Mouse (Mus musculus): ENCODE measurements at regions not wholly inside any gene's neighbourhood (a gene's known extent, or its start where the extent isn't known, plus 50 kb on each side); places are given as distances from the start of the nearest gene placed in this dataset.

DNA sequence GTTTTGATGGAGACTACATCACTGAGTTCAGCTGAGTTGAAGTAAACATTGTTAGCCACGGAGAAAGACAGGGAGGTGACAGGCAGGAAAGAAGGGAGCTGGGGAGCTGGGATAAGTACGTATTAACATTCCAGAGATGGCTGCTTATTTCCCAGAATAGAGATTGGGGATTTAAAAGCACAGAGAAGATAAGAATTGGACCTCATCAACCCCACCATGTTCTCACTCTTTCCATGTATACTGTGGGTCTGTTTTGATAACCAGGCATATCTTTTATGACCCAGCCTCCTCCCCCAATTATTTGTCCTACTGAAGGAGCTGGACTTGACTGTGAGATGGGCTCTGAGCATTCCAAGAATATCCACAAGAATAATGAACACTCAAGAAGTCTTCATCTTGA lies 61.4 kb upstream of the Cd28 start:
- Histone ChIP-seq H3K9ac (ENCODE audit: low read depth, low read length) (no peak overlapping the region), H3K4me2 (ENCODE audit: low read length) (no peak overlapping the region), H3K4me1 (ENCODE audit: control insufficient read depth, insufficient read depth, low read depth, low read length) (no peaks in the 10 kb centered on the region), H3K27me3 (replicated peaks; ENCODE audit: control insufficient read depth, insufficient read depth, low read length) (no peaks in the 10 kb centered on the region), H3K9me3 (ENCODE audit: control insufficient read depth, low read length) (no peaks in the 10 kb centered on the region), H3K27ac (ENCODE audit: low read depth, low read length) (no peak overlapping the region), H3K4me3 (ENCODE audit: low read length) (no peak overlapping the region), H3K36me3 (ENCODE audit: control insufficient read depth, insufficient read depth, low read length) (no peaks in the 10 kb centered on the region)
- ATAC-seq: no peak
- WGBS: 76% methylated on average over 2 of the region's 2 CpGs

DNA sequence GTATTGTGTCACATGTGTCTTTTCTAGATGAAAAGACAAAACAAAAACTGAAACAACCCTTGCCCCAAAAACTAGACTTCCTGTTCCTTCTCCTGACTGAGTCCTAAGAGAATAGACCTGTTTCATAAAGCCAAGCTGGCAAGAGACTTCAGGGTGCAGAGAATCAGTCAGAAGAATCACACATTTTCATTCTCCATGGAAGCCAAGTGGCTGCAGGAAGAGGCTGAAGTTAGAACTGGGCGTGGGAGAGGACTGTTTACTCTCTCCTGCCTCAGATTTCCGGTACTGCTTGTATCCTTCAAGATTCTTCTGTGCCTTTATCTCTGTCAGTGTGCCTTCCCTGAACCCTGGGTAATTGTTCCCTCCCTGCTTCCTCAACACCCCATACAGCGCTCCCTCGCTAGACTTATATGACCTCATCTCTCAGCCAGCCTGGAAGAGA lies 64.0 kb upstream of the Cd28 start:
- no peaks in the 10 kb centered on the region for H3K9me3 ChIP-seq (ENCODE audit: control insufficient read depth, low read length)
- ATAC-seq: no peak
- no peaks in the 10 kb centered on the region for H3K27me3 ChIP-seq (replicated peaks; ENCODE audit: control insufficient read depth, insufficient read depth, low read length)
- no peak overlapping the region for H3K9ac ChIP-seq (ENCODE audit: low read depth, low read length)
- 84% methylated on average over 4 of the region's 4 CpGs for WGBS
- H3K4me3 ChIP-seq (ENCODE audit: low read length): no peak overlapping the region
- H3K27ac ChIP-seq (ENCODE audit: low read depth, low read length): no peak overlapping the region
- H3K4me2 ChIP-seq (ENCODE audit: low read length): no peak overlapping the region
- H3K4me1 ChIP-seq (ENCODE audit: control insufficient read depth, insufficient read depth, low read depth, low read length): no peaks in the 10 kb centered on the region
- no peaks in the 10 kb centered on the region for H3K36me3 ChIP-seq (ENCODE audit: control insufficient read depth, insufficient read depth, low read length)

DNA sequence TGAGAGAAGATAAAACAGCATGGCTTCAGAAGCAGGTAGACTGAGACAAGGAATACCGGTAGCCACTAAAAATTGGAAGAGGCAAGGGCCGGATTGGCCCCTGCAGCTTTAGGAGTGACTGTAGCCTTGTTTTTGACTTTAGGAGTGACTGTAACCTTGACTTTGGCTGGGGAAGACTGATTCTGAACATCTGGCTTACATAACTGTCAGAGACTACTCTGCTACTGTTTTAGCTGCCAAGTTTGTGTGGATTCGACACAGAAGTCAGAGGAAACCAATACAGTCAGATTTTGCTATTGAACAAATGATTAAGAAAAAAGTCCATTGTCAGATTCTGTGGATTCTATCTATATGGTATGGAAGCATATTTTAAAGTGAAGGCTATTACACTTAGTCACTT lies 66.4 kb upstream of the Cd28 start:
- H3K4me3 ChIP-seq (ENCODE audit: low read length): no peak overlapping the region
- ATAC-seq: no peak

DNA sequence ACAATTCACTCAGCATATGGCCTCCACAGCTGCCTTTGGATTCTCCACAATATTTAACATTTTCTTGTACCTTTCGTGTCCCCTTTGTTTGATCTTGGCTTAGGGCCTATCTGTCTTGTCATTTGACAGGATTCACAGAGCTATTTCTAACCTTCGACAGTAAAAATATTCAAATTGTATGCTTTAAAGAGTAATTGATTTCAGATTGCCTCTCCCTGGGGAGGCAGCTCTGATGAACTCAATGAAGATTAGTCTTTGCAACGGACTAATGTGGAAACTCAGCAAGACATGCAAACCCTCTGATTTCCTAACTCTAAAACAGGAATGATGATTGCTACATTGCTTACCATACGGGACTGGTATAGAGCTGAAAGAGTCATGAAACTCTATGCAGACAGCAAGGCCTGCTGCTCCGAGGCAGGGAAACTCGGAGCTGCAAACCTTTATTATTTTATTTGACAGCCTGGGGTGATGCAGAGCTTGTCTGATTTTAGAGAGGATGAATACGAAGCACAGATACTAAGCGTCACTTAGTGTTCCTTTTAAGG lies 67.2 kb upstream of the Cd28 start:
- no peak for ATAC-seq
- 43% methylated on average over 8 of the region's 8 CpGs for WGBS
- Histone ChIP-seq H3K27ac (ENCODE audit: low read depth, low read length) (no peak overlapping the region), H3K9ac (ENCODE audit: low read depth, low read length) (no peak overlapping the region), H3K27me3 (replicated peaks; ENCODE audit: control insufficient read depth, insufficient read depth, low read length) (no peaks in the 10 kb centered on the region), H3K36me3 (ENCODE audit: control insufficient read depth, insufficient read depth, low read length) (no peaks in the 10 kb centered on the region), H3K4me2 (ENCODE audit: low read length) (no peak overlapping the region), H3K4me3 (ENCODE audit: low read length) (no peak overlapping the region), H3K9me3 (ENCODE audit: control insufficient read depth, low read length) (no peaks in the 10 kb centered on the region), H3K4me1 (ENCODE audit: control insufficient read depth, insufficient read depth, low read depth, low read length) (no peaks in the 10 kb centered on the region)

More for the DNA sequence above, 66.4 kb upstream of the Cd28 start:
- H3K4me1 ChIP-seq (ENCODE audit: control insufficient read depth, insufficient read depth, low read depth, low read length): no peaks in the 10 kb centered on the region
- no peak overlapping the region for H3K9ac ChIP-seq (ENCODE audit: low read depth, low read length)
- no peaks in the 10 kb centered on the region for H3K36me3 ChIP-seq (ENCODE audit: control insufficient read depth, insufficient read depth, low read length)
- H3K27ac ChIP-seq (ENCODE audit: low read depth, low read length): no peak overlapping the region
- no peaks in the 10 kb centered on the region for H3K9me3 ChIP-seq (ENCODE audit: control insufficient read depth, low read length)
- H3K27me3 ChIP-seq (replicated peaks; ENCODE audit: control insufficient read depth, insufficient read depth, low read length): no peaks in the 10 kb centered on the region
- 79% methylated on average over 3 of the region's 3 CpGs for WGBS
- H3K4me2 ChIP-seq (ENCODE audit: low read length): no peak overlapping the region

DNA sequence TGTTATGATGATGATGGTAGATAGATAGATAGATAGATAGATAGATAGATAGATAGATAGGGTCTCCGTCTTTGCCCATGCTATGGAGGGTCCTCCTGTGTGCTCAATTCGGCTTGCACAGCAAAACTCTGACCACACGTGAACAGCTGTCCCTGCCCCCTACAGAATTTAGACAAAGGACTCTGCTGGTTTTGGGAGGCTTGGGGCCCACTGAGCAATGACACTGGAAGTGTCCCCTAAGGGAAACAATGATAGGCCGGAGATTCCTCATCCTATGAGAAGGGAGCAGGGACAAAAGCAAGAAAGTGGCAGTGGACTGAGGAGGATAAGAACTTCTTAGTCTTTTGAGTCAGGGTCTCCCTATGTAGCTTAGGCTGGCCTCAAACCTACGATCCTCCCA lies 69.8 kb upstream of the Cd28 start:
- Histone ChIP-seq H3K9ac (ENCODE audit: low read depth, low read length) (no peak overlapping the region), H3K27ac (ENCODE audit: low read depth, low read length) (no peak overlapping the region), H3K9me3 (ENCODE audit: control insufficient read depth, low read length) (no peaks in the 10 kb centered on the region), H3K27me3 (replicated peaks; ENCODE audit: control insufficient read depth, insufficient read depth, low read length) (no peaks in the 10 kb centered on the region), H3K4me2 (ENCODE audit: low read length) (no peak overlapping the region), H3K4me3 (ENCODE audit: low read length) (no peak overlapping the region), H3K36me3 (ENCODE audit: control insufficient read depth, insufficient read depth, low read length) (no peaks in the 10 kb centered on the region), H3K4me1 (ENCODE audit: control insufficient read depth, insufficient read depth, low read depth, low read length) (no peaks in the 10 kb centered on the region)
- no peak for ATAC-seq
- 64% methylated on average over 5 of the region's 5 CpGs for WGBS

DNA sequence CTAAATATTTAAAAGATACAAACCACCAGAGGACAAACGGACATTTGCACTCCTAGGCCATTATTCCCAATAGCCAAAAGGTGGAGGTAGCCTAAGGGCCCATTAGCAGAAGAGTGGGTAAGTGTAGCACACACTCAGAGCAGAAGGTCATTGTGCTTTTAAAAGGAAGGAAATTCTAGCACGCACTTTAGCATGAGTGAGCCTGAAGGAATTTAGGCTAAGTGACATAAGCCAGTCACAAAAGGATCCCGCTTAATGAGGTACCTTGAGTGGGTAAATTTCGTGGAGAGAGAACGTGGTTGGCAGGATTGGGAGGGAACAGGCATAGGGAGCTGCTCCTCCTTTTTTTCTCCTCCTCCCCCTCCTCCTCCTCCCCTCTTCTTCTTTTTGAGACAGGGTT lies 70.4 kb upstream of the Cd28 start:
- 69% methylated on average over 5 of the region's 5 CpGs for WGBS
- Histone ChIP-seq H3K27me3 (replicated peaks; ENCODE audit: control insufficient read depth, insufficient read depth, low read length) (no peaks in the 10 kb centered on the region), H3K27ac (ENCODE audit: low read depth, low read length) (no peak overlapping the region), H3K4me1 (ENCODE audit: control insufficient read depth, insufficient read depth, low read depth, low read length) (no peaks in the 10 kb centered on the region), H3K9ac (ENCODE audit: low read depth, low read length) (no peak overlapping the region), H3K4me2 (ENCODE audit: low read length) (no peak overlapping the region), H3K4me3 (ENCODE audit: low read length) (no peak overlapping the region), H3K9me3 (ENCODE audit: control insufficient read depth, low read length) (no peaks in the 10 kb centered on the region), H3K36me3 (ENCODE audit: control insufficient read depth, insufficient read depth, low read length) (no peaks in the 10 kb centered on the region)
- ATAC-seq: no peak

- Histone ChIP-seq H3K27ac (ENCODE audit: low read depth, low read length) (no peak overlapping the region), H3K4me3 (ENCODE audit: low read length) (no peak overlapping the region), H3K36me3 (ENCODE audit: control insufficient read depth, insufficient read depth, low read length) (no peaks in the 10 kb centered on the region), H3K9ac (ENCODE audit: low read depth, low read length) (no peak overlapping the region), H3K27me3 (replicated peaks; ENCODE audit: control insufficient read depth, insufficient read depth, low read length) (no peaks in the 10 kb centered on the region), H3K4me1 (ENCODE audit: control insufficient read depth, insufficient read depth, low read depth, low read length) (no peaks in the 10 kb centered on the region), H3K9me3 (ENCODE audit: control insufficient read depth, low read length) (no peaks in the 10 kb centered on the region), H3K4me2 (ENCODE audit: low read length) (no peak overlapping the region)
- WGBS: 57% methylated on average over 1 of the region's 1 CpGs
- no peak for ATAC-seq
Observed at GRCm38 (mm10) chr1:60645176-60645575, 71.4 kb upstream of the Cd28 start.

- ATAC-seq: no peak
Observed at GRCm38 (mm10) chr1:60642761-60643160, 73.8 kb upstream of the Cd28 start.

GRCm38 (mm10) chr1:60642175-60642574 lies 74.4 kb upstream of the Cd28 start:
- Histone ChIP-seq H3K9ac (ENCODE audit: low read depth, low read length) (no peak overlapping the region), H3K4me2 (ENCODE audit: low read length) (no peak overlapping the region), H3K4me1 (ENCODE audit: control insufficient read depth, insufficient read depth, low read depth, low read length) (no peaks in the 10 kb centered on the region), H3K9me3 (ENCODE audit: control insufficient read depth, low read length) (no peaks in the 10 kb centered on the region), H3K27ac (ENCODE audit: low read depth, low read length) (no peak overlapping the region), H3K36me3 (ENCODE audit: control insufficient read depth, insufficient read depth, low read length) (no peaks in the 10 kb centered on the region), H3K4me3 (ENCODE audit: low read length) (no peak overlapping the region), H3K27me3 (replicated peaks; ENCODE audit: control insufficient read depth, insufficient read depth, low read length) (no peaks in the 10 kb centered on the region)
- WGBS: 45% methylated on average over 2 of the region's 2 CpGs
- no peak for ATAC-seq

More at GRCm38 (mm10) chr1:60642761-60643160, 73.8 kb upstream of the Cd28 start:
- no peak overlapping the region for H3K4me3 ChIP-seq (ENCODE audit: low read length)
- H3K36me3 ChIP-seq (ENCODE audit: control insufficient read depth, insufficient read depth, low read length): no peaks in the 10 kb centered on the region
- H3K9ac ChIP-seq (ENCODE audit: low read depth, low read length): no peak overlapping the region
- WGBS: 65% methylated on average over 3 of the region's 3 CpGs
- H3K27me3 ChIP-seq (replicated peaks; ENCODE audit: control insufficient read depth, insufficient read depth, low read length): no peaks in the 10 kb centered on the region
- no peaks in the 10 kb centered on the region for H3K9me3 ChIP-seq (ENCODE audit: control insufficient read depth, low read length)
- no peak overlapping the region for H3K27ac ChIP-seq (ENCODE audit: low read depth, low read length)
- no peaks in the 10 kb centered on the region for H3K4me1 ChIP-seq (ENCODE audit: control insufficient read depth, insufficient read depth, low read depth, low read length)
- no peak overlapping the region for H3K4me2 ChIP-seq (ENCODE audit: low read length)

DNA sequence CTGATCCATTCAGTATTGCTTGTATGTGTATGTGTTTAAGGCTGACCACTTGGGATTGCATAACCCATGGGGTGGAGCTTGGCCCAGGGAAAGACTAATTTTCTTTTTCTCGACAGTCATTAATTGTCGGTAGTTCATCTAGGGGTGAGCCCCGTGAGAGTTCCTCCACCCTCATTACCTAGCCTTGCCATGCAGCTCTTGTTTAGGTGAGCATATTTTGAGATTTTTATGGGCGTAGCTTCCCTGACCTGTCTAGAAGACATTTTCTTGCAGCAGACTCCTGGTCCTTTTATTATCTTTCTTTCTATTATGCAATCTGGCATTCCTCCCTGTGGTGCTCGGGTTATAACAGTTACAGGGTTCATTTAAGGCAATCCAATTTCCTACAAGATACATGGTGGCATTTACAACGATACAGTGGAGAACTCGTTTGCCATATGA lies 74.4 kb upstream of the Raph1 start:
- 42% methylated on average over 7 of the region's 7 CpGs for WGBS
- no peak overlapping the region for H3K27ac ChIP-seq (ENCODE audit: low read depth, low read length)
- H3K4me2 ChIP-seq (ENCODE audit: low read length): no peak overlapping the region
- H3K4me1 ChIP-seq (ENCODE audit: control insufficient read depth, insufficient read depth, low read depth, low read length): no peaks in the 10 kb centered on the region
- H3K4me3 ChIP-seq (ENCODE audit: low read length): no peak overlapping the region
- H3K9me3 ChIP-seq (ENCODE audit: control insufficient read depth, low read length): no peaks in the 10 kb centered on the region
- H3K27me3 ChIP-seq (replicated peaks; ENCODE audit: control insufficient read depth, insufficient read depth, low read length): no peaks in the 10 kb centered on the region
- no peak for ATAC-seq
- H3K36me3 ChIP-seq (ENCODE audit: control insufficient read depth, insufficient read depth, low read length): no peaks in the 10 kb centered on the region
- no peak overlapping the region for H3K9ac ChIP-seq (ENCODE audit: low read depth, low read length)

All from hindbrain, embryonic 16.5 days (tissue).